Mouse (Mus musculus) heart, postnatal 0 days (tissue): ENCODE measurements around the gene 4933402J07Rik. TPM values are rescaled to one million over a fixed set of nuclear protein-coding genes. Genes with fewer than 3 reads are reported as not detected.

Source experiments
- ATAC-seq: fragments of 200-750 bp; cut with Nextera tagmentation; 2 replicates; pipeline ENCODE4 v1.8.0; 2017; ENCODE audit warnings: low read depth, moderate number of reproducible peaks, moderate library complexity; ENCODE audit not compliant: insufficient read depth
- DNase-seq: peaks from one replicate; pipeline ENCODE4 v3.0.0-alpha.2; 2016; ENCODE audit warnings: low spot score
- H3K27ac ChIP-seq: fragments of 300-500 bp; sonication (generic); 2 replicates; pipeline ENCODE4 v1.5.1; 2014; ENCODE audit warnings: low read depth, mild to moderate bottlenecking
- H3K27me3 ChIP-seq: fragments of 300-500 bp; sonication (generic); 2 replicates; pipeline ENCODE4 v1.6.1; 2014; ENCODE audit warnings: low read length, mixed read lengths; ENCODE audit not compliant: control insufficient read depth, insufficient read depth
- H3K36me3 ChIP-seq: fragments of 300-500 bp; sonication (generic); replicated peaks from 2 replicates; pipeline ENCODE4 v1.6.1; 2014; ENCODE audit warnings: low read length, mixed read lengths; ENCODE audit not compliant: control insufficient read depth, insufficient read depth
- H3K4me1 ChIP-seq: fragments of 300-500 bp; sonication (generic); 2 replicates; pipeline ENCODE4 v1.6.1; 2014; ENCODE audit warnings: antibody characterized with exemption; ENCODE audit not compliant: control insufficient read depth, insufficient read depth
- H3K4me2 ChIP-seq: fragments of 300-500 bp; sonication (generic); 2 replicates; pipeline ENCODE4 v1.6.1; 2014; ENCODE audit warnings: low read depth, mild to moderate bottlenecking, low read length, moderate library complexity
- H3K4me3 ChIP-seq: fragments of 300-500 bp; sonication (generic); 2 replicates; pipeline ENCODE4 v1.5.1; 2014; ENCODE audit warnings: low read depth, low read length
- H3K9ac ChIP-seq: fragments of 300-500 bp; sonication (generic); replicated peaks from 2 replicates; pipeline ENCODE4 v1.6.1; 2014; ENCODE audit warnings: low read depth, low read length, mixed read lengths
- H3K9me3 ChIP-seq: fragments of 300-500 bp; sonication (generic); replicated peaks from 2 replicates; pipeline ENCODE4 v1.6.1; 2016; ENCODE audit warnings: low read length; ENCODE audit not compliant: control insufficient read depth
- CTCF ChIP-seq: IDR thresholded peaks from 2 replicates; pipeline ENCODE4 v1.5.1; 2016; ENCODE audit warnings: antibody characterized with exemption, control low read depth, low read depth
- EP300 ChIP-seq: IDR thresholded peaks from 2 replicates; pipeline ENCODE4 v1.6.1; 2016; ENCODE audit warnings: antibody characterized with exemption, low read depth
- WGBS: fragments of 180-500 bp; shearing (Covaris S2); extraction: QIAGEN DNeasy Blood & Tissue Kit; methylation state at CpG from one replicate; pipeline ENCODE4 v1.1.7; 2014; 5-methylcytosine and 5-hydroxymethylcytosine counted together
- polyA plus RNA-seq: library from polyadenylated mRNA; unstranded; fragments of >200 nt; fragmentation: Nextera tagmentation; extraction: Ambion mirVana; gene quantifications from 2 replicates; pipeline ENCODE4 v1.2.1, GENCODE M21; 2015
- total RNA-seq: library from RNA; depleted of rRNA; stranded (reverse); fragments of >200 nt; gene quantifications from 2 replicates; pipeline ENCODE4 v1.2.3, GENCODE M21; 2014; ENCODE audit warnings: low replicate concordance; rRNA removed

Gene 4933402J07Rik
- total and polyA plus RNA-seq, 2 experiments from 2014 or later, result not detected

- 0 out of 2 replicates have a peak, but pooled peaks cover 3% of the 10 kb centered on the region for H3K4me1 ChIP-seq
- no peak overlapping the region for H3K4me3 ChIP-seq
- no peak overlapping the region for H3K4me2 ChIP-seq
- no peaks in the 10 kb centered on the region for H3K9me3 ChIP-seq
- H3K27me3 ChIP-seq, result 0 out of 2 replicates have a peak, but pooled peaks cover 7% of the 10 kb centered on the region
- H3K36me3 ChIP-seq, result no peaks in the 10 kb centered on the region
- no peak for TF ChIP-seq CTCF
- no peak overlapping the region for H3K9ac ChIP-seq
- no peak overlapping the region for H3K27ac ChIP-seq
- DNase-seq (no peak), ATAC-seq (no peak)
- 82% methylated on average over 12 of the region's 12 CpGs for WGBS
Measured at GRCm38 (mm10) chr8:87621181-87621580, 57.5 kb downstream of the 4933402J07Rik start.

GRCm38 (mm10) chr8:87629656-87630055 is 66.0 kb downstream of the 4933402J07Rik start:
- DNase-seq (no peak), ATAC-seq (no peak)
- Histone ChIP-seq H3K4me2 (no peak overlapping the region), H3K4me1 (no peaks in the 10 kb centered on the region), H3K9ac (no peak overlapping the region), H3K27ac (no peak overlapping the region), H3K27me3 (no peaks in the 10 kb centered on the region), H3K9me3 (no peaks in the 10 kb centered on the region), H3K36me3 (no peaks in the 10 kb centered on the region), H3K4me3 (no peak overlapping the region)
- TF ChIP-seq CTCF (no peak), EP300 (no peak)
- 56% methylated on average over 6 of the region's 6 CpGs for WGBS

GRCm38 (mm10) chr8:87631776-87632175 is 68.1 kb downstream of the 4933402J07Rik start:
- WGBS, result 57% methylated on average over 7 of the region's 7 CpGs
- no peak for ATAC-seq
- no peak overlapping the region for H3K9ac ChIP-seq
- TF ChIP-seq EP300 (no peak), CTCF (no peak)
- no peaks in the 10 kb centered on the region for H3K27me3 ChIP-seq
- no peak for DNase-seq
- H3K4me1 ChIP-seq, result no peaks in the 10 kb centered on the region
- H3K36me3 ChIP-seq, result no peaks in the 10 kb centered on the region
- no peak overlapping the region for H3K4me2 ChIP-seq
- H3K4me3 ChIP-seq, result no peak overlapping the region
- no peaks in the 10 kb centered on the region for H3K9me3 ChIP-seq
- no peak overlapping the region for H3K27ac ChIP-seq

- H3K4me2 ChIP-seq, result no peak overlapping the region
- ATAC-seq (no peak), DNase-seq (no peak)
- no peaks in the 10 kb centered on the region for H3K4me1 ChIP-seq
- WGBS, result 61% methylated on average over 11 of the region's 11 CpGs
- H3K9ac ChIP-seq, result no peak overlapping the region
- no peaks in the 10 kb centered on the region for H3K36me3 ChIP-seq
- no peak overlapping the region for H3K27ac ChIP-seq
- H3K27me3 ChIP-seq, result 0 out of 2 replicates have a peak, but pooled peaks cover 5% of the 10 kb centered on the region
- TF ChIP-seq CTCF (no peak), EP300 (no peak)
- H3K4me3 ChIP-seq, result no peak overlapping the region
- H3K9me3 ChIP-seq, result no peaks in the 10 kb centered on the region
Measured at GRCm38 (mm10) chr8:87636226-87636742, 72.6 kb downstream of the 4933402J07Rik start.

Other genes starting within 250 kb of the 4933402J07Rik start
- gene Cbln1, start 91.2 kb upstream of the 4933402J07Rik start, total RNA-seq, result not detected in 2 replicates
- 0.08 TPM in 1 of 2 replicates, not detected in the other for gene Cbln1, start 91.2 kb upstream of the 4933402J07Rik start, polyA plus RNA-seq